In genomic region chr2:53382348-53382747, GRCm38 (mm10) we compare ENCODE assay signal across 11 mouse cellular contexts.
DNase-seq lines count a peak whose midpoint lies in the region; ATAC-seq lines count a peak whose summit lies in the region.
"Had no signal": no experiment of that assay in that cellular context is flagged by ENCODE, and none has a peak within 500 bp of the region (broad histone marks: within the 10 kb centered on the region; RNA-seq: fewer than 3 reads in every experiment).

No protein-coding gene starts in this region.

- no peaks in the 10 kb centered on the region for H3K36me3 ChIP-seq in kidney, embryonic 14.5 days (ENCODE audit: control insufficient read depth, insufficient read depth, low read length)
- H3K36me3 ChIP-seq: liver, embryonic 13.5 days; neural tube, embryonic 13.5 days had no signal

- H3K27me3 ChIP-seq in kidney, embryonic 14.5 days (ENCODE audit: control insufficient read depth, insufficient read depth, low read length), result no peaks in the 10 kb centered on the region
- H3K27me3 ChIP-seq: liver, embryonic 13.5 days; neural tube, embryonic 13.5 days had no signal

- H3K9ac ChIP-seq in kidney, embryonic 14.5 days (ENCODE audit: low read depth, low read length), result no peak overlapping the region
- H3K9ac ChIP-seq: liver, embryonic 13.5 days; neural tube, embryonic 13.5 days had no signal

- no peaks in the 10 kb centered on the region for H3K9me3 ChIP-seq in kidney, embryonic 14.5 days (ENCODE audit: control insufficient read depth, low read length)
- H3K9me3 ChIP-seq: liver, embryonic 13.5 days; neural tube, embryonic 13.5 days had no signal

- ATAC-seq in kidney, embryonic 14.5 days (ENCODE audit: low FRiP score, low TSS enrichment), result 0 out of 2 replicates have a peak, but pooled peaks have one; percentile 52

- no peak overlapping the region for H3K4me2 ChIP-seq in kidney, embryonic 14.5 days (replicated peaks; ENCODE audit: low read depth, low read length)
- H3K4me2 ChIP-seq: liver, embryonic 13.5 days; neural tube, embryonic 13.5 days had no signal

- H3K4me1 ChIP-seq in kidney, embryonic 14.5 days (ENCODE audit: control insufficient read depth, insufficient read depth, low read length), result no peaks in the 10 kb centered on the region
- H3K4me1 ChIP-seq: liver, embryonic 13.5 days had no signal

- DNase-seq in kidney, adult 18-20 months, result no peak
- peak; percentile 8 for DNase-seq in right cerebral cortex, adult 18-20 months
- no peak for DNase-seq in right cerebral cortex, postnatal 14 days
- DNase-seq in layer of hippocampus, adult 9-10 months (ENCODE audit: low spot score), result peak; percentile 16
- no peak for DNase-seq in urinary bladder, adult 18-20 months (ENCODE audit: low spot score in 2 of 2)
- no peak for DNase-seq in urinary bladder, postnatal 4 days (ENCODE audit: low spot score in 2 of 2)
- no peak for DNase-seq in gastrocnemius, adult 18-20 months (ENCODE audit: low spot score)
- DNase-seq: gastrocnemius, postnatal 14 days; liver, embryonic 13.5 days had no signal

- no peak overlapping the region for H3K27ac ChIP-seq in kidney, embryonic 14.5 days (ENCODE audit: low read depth, low read length)
- H3K27ac ChIP-seq: liver, embryonic 13.5 days; neural tube, embryonic 13.5 days had no signal

- no peak overlapping the region for H3K4me3 ChIP-seq in kidney, embryonic 14.5 days (ENCODE audit: low read length)
- H3K4me3 ChIP-seq: liver, embryonic 13.5 days; neural tube, embryonic 13.5 days had no signal

- 7% methylated on average over 1 of the region's 1 CpGs for WGBS in kidney, embryonic 14.5 days

Comparison
In these comparisons a context has a peak if more than half of its experiments do, and no peak if none do; other contexts are left out.
1. DNase-seq: peak in right cerebral cortex, adult 18-20 months (single experiment) and layer of hippocampus, adult 9-10 months (single experiment); none in kidney, adult 18-20 months (single experiment), right cerebral cortex, postnatal 14 days (single experiment), urinary bladder, adult 18-20 months (0 of 2), urinary bladder, postnatal 4 days (0 of 2) and gastrocnemius, adult 18-20 months (single experiment).